Mouse (Mus musculus) heart, postnatal 36 days (tissue): ENCODE measurements at regions not wholly inside any gene's neighbourhood (a gene's known extent, or its start where the extent isn't known, plus 50 kb on each side); places are given as distances from the start of the nearest gene placed in this dataset.

Experiments
- DNase-seq, 2 experiments: peaks; one replicate each; pipeline ENCODE4 v3.0.0; 2021 to 2022
- intact Hi-C: fragments of 180-260 bp; cut with DNase I; formaldehyde crosslinking; loops from one replicate; pipeline ENCODE4 v1.15.1; 2025

DNA sequence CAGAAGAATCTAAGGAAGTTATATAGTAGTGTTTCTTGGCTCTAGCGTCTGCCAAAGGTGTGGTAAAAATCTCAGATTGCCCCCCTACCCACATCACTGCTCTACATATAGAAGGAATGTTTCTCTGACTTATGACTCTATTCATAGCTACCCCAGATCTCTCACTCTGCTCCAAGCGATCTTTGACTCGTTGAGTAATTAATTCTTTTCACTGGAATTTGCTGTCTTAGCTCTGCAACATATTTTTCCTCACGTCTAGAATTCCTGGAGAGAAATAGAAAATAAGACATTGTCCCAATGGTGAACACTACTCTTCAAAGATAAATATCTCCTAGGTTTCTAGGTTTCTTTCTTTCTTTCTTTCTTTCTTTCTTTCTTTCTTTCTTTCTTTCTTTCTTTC is 829.5 kb upstream of the Adgrl2 start:
- intact Hi-C loops: no loop called here
- no peak for DNase-seq

DNA sequence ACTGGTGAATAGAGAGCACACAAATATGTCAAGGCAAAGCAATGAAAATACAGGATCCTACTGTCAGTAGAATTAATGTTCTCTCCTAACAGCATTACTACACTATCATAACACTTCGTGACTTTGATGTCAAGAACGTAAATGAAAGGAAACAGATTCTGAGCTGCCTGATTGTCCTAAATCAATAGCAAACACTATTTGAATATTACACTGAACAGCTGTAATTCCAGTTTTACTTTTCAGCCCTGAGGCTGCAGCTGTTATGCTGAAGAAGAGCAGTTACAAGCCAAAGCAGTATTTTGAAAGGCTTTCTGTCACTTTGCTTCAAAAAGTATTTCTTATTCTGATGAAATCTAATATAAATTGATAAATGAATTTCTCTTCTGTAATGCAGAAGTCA is 828.7 kb upstream of the Adgrl2 start:
- no peak for DNase-seq
- intact Hi-C loops: no loop called here

DNA sequence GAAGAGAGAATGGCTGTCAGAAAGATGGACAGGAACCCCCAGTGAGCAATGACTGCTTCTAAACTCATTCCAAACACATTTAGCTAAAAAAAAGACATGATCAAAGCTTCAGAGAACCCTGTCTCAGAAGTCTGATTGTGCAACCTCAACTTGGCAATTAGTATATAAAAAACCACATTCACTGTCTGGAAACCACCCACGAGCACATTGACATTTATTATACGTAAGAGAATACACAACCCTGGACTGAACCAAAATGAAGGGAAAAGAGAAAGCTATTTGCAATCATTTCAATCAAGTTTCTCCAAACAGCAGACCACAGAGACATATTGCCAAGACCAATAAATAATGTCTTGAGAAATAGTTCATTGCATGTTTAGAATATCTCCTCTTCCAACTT is 820.7 kb upstream of the Adgrl2 start:
- intact Hi-C loops: no loop called here
- DNase-seq: no peak

DNA sequence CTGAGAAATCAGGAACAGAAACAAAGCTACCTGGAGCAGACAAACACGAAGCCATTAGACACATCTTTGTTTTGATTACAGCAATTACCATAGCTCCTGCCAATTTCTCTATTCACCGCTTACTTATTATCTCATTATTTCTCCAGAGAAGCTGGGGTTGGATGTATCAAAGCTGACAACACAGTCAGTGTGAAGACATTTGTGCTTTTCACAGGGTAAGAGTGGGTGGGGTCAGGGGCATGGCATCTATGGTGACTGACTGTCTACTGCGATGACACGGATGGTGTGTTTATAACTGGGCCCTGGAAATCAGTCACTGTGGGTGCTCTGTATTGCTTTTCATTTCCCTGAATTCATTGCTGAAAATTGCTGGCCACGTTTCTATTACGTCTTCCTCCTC is 815.0 kb upstream of the Adgrl2 start:
- no peak for DNase-seq

DNA sequence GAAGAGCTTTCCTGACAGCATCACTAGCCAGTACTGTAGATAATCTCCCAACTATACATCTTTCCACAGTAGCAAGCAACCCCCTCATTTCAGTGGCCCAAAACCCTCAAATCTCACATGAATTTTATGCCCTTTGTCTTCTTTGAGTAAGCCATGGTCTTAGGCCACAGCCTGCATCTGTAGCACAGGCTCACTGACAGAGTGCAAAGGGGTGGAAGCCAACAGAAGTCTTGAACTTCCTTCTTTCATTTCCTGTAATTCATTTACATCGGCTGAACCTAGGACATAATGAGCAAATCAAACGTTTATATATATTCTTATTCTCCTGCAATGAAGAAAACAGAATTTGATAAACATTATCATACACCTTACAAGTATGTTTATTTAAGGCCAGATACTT is 805.8 kb upstream of the Adgrl2 start:
- intact Hi-C loops: no loop called here
- DNase-seq: no peak

More for the DNA sequence above, 815.0 kb upstream of the Adgrl2 start:
- intact Hi-C loops: no loop called here

DNA sequence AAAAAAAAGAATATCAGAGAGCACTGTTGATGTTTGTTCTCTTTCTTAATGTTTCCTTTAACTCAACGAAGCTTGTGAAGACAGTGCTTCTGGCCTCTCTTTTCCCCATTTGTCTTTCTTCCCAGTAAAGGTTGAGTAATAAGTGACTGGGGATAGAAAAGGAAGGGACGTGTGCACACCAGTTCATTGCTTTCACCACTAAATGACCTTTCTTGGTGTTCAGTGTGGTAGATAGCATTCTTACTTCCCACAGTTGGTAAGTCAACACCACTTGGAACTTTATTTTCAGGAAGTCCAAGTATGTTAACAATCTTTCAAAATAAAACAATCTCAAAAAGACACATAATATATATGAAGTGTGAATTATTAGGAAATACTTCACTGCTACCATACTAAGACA is 801.2 kb upstream of the Adgrl2 start:
- intact Hi-C loops: no loop called here

DNA sequence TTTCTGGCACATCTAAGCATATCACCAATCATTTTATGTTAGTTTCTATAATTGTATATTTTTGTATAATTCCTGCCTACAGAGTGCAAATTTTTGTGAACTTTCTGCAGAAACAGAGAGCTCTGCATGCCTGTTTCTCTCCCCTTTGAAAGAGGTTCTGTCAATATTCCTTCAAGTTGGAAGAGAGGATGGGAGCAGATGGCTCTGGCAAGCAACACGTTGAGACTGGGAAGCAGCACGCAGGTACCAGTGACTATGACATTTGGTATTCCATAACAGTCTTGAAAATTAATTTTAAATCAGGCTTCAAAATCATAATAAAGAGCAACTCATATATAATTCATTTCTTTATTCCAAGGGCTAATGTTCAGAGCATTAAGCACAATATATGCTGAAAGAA is 795.7 kb upstream of the Adgrl2 start:
- intact Hi-C loops: no loop called here
- DNase-seq: no peak

More for the DNA sequence above, 801.2 kb upstream of the Adgrl2 start:
- DNase-seq: no peak

DNA sequence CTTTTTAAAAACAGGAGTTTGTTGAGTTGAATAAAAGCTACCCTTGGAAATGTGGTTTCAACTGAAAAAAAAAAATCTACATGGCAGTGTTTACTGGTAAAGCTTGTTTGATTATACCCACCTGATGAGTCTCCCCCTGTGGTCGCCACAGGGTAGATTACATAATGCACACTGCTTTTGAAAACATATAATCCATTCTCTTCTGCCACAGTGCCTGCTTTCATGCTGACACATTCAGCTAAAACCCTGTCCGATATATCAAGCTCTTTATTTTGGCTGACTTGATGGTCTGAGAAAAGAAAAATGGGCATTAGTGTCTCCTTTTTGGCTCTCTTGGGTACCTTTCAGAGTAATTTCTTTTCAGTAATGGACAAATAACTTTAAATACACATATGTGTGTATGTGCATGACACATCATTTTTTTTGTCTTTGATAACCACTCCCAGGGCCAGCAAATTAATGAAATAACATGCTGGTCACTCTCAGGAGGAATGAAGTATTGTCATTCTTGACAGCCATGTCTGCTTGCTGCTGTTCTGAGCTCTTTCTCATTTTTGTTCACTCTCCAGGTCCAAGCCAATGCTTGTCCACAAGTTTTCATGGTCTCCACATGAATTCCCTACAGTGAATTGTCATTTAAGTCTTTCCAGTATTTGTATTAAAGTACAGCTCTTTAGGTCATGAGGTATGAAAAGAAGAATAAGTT is 793.7 kb upstream of the Adgrl2 start:
- DNase-seq: no peak
- intact Hi-C loops: no loop called here

DNA sequence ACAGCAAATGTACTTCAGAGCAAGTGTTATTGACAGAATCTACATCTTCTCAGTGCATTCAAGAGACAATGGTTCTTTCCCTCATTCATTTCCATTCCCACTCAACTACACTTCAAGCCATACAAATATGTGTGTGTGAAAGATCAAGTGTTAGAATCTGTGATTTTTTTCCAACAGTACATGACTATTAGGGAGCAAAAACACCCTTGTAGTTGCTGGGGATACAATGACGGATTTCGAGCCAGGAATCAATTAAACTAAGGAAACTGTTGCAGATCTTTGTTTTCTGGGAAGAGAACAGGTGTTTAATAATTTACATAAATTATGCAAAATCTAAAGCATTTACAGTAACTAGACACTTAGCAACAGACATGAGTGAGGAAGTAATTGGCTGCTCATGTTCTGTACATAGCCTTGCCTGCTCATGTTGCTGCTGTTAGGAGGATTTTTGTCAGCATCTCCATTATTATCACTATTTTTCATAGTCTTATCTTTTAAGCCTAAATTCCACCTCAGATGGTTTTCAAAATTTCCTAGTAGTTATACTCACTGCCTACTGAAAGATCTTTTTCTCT is 777.6 kb upstream of the Adgrl2 start:
- intact Hi-C loops: no loop called here

DNA sequence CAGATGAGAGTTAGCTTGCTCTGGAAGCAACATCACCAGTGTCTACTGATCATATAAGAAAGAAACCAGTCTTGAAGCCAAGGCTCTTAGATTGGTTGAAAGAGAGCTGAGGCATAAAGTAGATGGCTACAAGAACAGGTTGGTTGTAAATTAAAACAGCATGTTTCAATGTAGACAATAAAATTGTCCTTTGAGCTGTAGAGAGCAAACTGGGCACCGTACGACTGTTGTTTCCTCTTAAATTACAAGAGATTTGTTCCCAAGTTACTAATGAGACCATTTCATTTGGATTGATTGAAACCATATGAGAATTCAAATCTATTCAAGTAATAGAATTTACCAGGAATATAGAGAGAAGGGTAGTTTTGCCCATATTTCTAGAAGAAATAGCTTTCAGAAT is 770.9 kb upstream of the Adgrl2 start:
- intact Hi-C loops: no loop called here

More for the DNA sequence above, 777.6 kb upstream of the Adgrl2 start:
- no peak for DNase-seq

DNA sequence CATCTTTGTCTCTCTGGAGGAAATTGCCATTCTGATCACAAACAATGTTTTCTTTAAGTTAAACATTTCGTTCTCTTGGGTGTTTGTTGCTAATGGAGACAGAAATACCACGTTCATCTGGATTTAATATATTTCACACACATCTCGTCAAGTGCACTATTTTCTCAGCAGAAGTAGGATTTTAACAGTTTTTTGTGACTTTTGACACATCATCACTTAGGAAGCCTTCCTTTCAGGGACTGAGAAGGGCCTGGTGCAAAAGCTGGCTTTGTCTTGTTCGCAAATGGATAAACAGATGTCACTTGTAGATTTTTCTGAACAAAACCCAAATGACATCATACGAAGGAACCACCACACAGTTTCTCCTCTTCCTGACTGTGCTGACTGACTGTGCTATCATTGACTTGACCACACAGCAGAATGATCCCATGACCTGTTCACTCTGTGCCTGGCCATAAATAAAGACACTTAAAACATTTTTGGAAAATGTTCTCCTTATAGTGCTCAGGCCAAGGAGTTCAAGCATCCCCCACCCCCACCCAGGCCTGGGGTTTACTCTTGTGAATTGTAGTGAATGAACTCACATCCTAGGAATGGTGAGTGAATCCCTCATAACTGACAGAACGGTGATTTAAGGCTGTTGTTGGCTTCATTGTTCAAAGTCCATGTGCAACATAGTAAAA is 767.7 kb upstream of the Adgrl2 start:
- intact Hi-C loops: no loop called here
- DNase-seq: no peak

More for the DNA sequence above, 770.9 kb upstream of the Adgrl2 start:
- no peak for DNase-seq

DNA sequence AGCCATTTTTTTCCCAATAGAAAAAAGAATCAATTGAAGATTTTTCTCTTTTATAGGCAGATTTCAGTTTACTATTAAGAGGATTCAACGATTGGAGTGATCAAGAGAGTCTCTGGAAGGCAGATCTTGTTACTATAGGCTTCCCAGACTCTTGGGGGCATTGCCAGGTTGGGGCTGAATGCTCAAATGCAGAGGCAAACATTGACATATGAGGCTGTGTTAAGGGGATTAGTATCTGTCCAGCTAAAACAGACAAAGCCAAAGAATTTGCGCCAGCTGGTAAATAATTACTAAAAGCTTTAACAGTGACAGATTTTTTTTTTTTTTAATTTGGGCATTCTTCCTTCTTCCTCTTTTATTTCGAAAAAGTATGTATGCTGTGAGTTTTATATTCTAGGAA is 745.7 kb upstream of the Adgrl2 start:
- intact Hi-C loops: no loop called here
- DNase-seq: no peak

DNA sequence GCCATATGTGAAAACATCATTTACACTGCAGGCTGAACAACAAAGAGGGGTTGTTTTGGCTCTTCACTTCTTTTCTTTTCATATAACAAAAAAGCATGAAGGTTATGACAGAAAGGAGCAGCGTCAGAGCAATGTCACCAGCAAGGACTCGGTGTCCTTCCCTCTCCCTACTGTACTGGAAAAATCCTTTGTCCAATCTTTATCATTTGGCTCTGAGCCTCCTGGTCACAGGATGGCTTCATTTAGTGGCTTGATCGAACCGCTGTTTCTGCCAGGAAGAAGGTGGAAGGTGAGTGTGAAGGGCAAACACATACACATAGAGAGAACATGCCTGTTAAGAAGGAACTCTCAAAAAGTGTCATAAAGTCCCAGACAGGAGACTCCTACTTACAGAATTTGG is 735.9 kb upstream of the Adgrl2 start:
- intact Hi-C loops: loop anchor here (10.0 kb wide), 1 partner anchor 221 kb away; no protein-coding TSS in a partner anchor
- DNase-seq: peak in 1 of 2 experiments; percentile 34

DNA sequence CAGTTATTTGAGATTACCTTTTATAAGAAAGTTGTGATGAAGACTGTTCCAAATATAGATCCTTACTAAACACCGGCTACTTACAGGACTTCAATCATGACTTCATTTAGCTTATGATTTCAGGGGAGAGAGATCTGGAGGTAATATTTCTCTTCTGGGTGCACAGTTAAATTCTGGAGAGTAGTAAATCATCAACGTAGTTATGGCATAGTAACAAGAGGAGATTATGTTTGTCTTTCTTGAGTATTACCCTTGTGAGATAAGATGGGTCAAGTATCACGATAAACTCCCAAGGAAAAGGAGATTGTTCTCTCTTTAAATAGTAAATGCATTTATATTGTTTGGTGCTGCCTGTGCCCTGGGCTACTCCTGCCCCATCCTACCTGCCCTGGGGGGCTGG is 734.5 kb upstream of the Adgrl2 start:
- no peak for DNase-seq
- intact Hi-C loops: loop anchor here (10.0 kb wide), 1 partner anchor 220 kb away; no protein-coding TSS in a partner anchor

DNA sequence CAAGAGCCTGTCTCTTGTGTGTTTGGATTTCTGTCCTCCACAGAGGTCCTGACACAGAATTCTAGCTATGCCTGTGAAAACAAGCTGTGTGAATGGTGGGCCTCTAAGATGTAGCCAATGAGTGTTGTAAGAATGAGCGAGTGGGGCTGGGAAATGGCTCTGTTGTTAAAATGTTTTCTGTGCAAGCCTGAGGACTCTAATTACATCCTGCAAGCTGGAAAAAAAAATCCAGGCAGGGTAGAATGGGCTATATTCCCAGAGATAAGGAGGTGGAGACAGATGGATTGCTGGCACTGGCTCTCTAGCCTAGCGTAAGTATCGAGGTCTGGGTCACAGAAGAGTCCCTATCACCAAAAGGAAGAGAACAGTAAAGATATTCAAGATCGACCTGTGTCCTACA is 731.5 kb upstream of the Adgrl2 start:
- intact Hi-C loops: loop anchor here (10.0 kb wide), 1 partner anchor 217 kb away; no protein-coding TSS in a partner anchor
- no peak for DNase-seq

DNA sequence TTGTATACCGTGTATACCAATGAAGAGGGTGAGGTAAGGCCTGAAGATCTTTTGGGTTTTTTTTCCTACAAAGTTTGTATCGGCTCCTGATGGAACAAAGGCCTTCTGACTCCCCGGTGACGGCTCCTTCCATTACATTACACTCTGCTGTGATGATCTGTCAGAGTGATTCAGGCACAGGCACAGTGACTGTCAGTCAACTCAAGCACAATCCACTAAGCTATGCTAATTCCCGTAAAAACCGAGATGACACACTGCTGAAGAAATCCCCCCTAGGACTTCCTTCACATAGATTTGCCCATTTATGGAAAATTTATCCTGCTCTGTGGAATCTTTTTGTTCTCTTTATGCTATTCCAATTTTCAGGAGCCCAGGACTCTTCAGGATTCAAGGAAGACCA is 730.0 kb upstream of the Adgrl2 start:
- no peak for DNase-seq
- intact Hi-C loops: loop anchor here (10.0 kb wide), 1 partner anchor 216 kb away; no protein-coding TSS in a partner anchor

DNA sequence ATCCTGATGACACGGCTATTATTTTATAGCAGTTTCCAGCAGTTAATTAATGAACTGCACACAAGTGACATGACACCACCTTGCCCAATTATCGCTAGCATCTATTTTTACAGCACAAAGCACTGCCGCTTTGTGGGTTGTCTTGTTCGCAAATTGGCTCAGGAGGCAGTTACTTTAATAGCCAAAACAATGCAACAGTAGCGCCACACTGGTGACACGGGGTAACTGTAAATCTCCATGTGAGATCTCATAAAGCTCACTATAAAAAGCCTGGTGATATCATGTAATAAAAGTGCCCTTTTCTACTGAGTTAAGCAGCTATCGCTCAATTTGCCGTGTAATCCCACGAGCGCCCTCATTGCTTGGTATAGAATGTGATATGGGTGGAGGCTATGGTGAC is 715.4 kb upstream of the Adgrl2 start:
- intact Hi-C loops: no loop called here
- DNase-seq: no peak

DNA sequence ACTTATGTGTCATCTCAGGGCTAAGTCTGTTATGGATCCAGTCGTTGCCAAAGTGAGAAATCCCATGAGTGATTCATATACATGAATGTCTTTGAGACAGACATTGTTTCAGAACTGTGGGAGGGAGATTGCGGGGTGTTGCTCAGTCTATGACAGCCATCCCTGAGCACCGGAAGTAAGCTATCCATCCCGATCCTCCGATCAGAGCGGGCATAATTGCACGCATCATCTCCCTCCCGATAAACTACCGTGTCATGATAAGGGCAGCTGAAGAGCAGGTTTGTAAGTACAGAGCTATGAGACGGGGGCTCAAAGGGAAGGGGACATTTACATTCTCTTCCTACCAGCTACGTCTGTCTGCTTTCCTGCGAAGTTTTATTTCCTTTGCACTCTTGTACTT is 715.0 kb upstream of the Adgrl2 start:
- DNase-seq: no peak
- intact Hi-C loops: no loop called here

DNA sequence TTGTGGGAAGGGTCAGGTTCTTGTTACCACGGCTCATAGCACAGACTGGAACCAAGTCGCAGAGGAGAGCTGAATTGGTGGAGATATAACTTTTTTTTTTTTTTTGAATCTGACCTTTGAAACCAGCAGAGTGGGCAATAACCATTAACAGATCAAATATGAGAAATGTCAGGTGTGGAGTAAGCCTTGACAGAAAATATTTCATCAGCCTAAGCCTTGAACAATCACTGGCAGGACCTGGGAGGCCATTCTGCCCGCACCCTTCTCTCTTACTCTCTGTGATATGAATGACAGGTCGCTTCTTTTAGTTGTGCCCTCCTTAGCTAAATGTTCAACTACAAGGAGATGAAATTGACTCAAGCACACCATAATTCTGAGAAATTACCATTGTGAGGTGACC is 714.1 kb upstream of the Adgrl2 start:
- no peak for DNase-seq
- intact Hi-C loops: no loop called here

DNA sequence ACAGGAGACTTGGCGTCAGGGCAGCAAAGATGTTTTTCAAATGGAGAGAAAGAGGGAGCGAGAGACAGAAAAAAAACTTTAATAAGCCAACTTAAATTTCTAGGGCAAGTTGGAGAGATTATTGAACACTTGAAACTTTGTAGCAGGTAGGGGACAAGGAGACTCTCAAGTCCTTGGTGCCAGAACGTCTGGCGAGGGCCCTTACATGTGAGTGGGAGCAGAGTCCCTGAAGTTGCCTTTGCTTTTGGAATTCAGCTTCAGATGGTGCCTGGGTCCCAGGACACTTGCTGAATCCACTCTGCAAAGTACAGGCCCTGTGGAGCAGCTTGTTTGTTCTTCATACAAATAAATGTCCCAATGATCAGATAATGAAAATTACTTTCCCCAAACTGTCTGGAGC is 693.2 kb upstream of the Adgrl2 start:
- intact Hi-C loops: no loop called here

DNA sequence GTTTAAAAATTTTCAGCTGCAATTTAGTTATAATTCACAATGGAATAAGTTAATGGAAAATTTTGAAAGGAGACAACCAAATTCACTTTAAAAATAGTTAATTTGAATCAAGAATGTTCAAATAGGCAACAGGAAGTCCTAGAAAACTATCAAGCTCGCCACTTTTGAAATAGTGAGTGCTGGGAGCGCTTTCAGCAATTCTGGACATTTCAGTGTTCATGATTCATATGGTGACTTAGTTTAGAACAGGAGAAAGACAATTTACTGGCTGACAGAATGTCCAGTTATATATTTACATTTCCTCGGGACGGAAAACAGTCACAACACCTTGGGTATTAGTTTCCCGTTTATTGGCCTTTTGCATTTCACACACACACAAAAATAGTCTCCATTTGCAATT is 691.9 kb upstream of the Adgrl2 start:
- intact Hi-C loops: no loop called here
- no peak for DNase-seq

More for the DNA sequence above, 693.2 kb upstream of the Adgrl2 start:
- DNase-seq: no peak

DNA sequence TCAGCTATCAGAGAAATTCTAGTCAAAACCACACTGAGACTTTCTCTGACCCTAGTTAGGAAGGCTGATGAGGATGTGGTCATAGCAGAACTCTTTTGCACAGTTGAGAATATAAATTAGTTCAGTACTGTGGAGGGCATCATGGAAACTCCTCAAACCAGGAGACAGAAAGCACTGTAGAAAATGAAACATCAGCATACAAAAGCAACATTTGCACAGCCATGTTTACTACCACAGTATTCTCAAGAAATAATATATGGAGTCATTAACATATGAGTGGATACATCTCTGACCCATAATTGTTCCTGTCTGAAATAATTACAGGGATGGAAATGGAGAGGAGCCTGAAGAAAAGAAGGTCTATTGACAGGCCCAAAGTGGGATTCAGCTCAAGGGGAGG is 683.6 kb upstream of the Adgrl2 start:
- no peak for DNase-seq
- intact Hi-C loops: no loop called here
